Mouse (Mus musculus): Measurements from ENCODE around the gene Arl6ip5. TPM values are rescaled to one million over a fixed set of nuclear protein-coding genes. Genes with fewer than 3 reads are reported as not detected.

Arl6ip5 gene
- 10 to 100 TPM; 79.0 to 91.6 TPM for total RNA-seq (2021)
- long read RNA-seq, experiment 1, transcript Arl6ip5-201 (3 exons, 1,442 nt) = major isoform, 44 of 46 reads
- long read RNA-seq, experiment 1, partial matches to known transcripts = 0 of 46 reads
- long read RNA-seq, experiment 1, other reads (novel, unspliced or antisense) = 2 of 46 reads
- long read RNA-seq, experiment 2, transcript Arl6ip5-201 (3 exons, 1,442 nt) = major isoform, 26 of 30 reads
- long read RNA-seq, experiment 2, partial matches to known transcripts = 1 of 30 reads
- long read RNA-seq, experiment 2, other reads (novel, unspliced or antisense) = 3 of 30 reads

DNA sequence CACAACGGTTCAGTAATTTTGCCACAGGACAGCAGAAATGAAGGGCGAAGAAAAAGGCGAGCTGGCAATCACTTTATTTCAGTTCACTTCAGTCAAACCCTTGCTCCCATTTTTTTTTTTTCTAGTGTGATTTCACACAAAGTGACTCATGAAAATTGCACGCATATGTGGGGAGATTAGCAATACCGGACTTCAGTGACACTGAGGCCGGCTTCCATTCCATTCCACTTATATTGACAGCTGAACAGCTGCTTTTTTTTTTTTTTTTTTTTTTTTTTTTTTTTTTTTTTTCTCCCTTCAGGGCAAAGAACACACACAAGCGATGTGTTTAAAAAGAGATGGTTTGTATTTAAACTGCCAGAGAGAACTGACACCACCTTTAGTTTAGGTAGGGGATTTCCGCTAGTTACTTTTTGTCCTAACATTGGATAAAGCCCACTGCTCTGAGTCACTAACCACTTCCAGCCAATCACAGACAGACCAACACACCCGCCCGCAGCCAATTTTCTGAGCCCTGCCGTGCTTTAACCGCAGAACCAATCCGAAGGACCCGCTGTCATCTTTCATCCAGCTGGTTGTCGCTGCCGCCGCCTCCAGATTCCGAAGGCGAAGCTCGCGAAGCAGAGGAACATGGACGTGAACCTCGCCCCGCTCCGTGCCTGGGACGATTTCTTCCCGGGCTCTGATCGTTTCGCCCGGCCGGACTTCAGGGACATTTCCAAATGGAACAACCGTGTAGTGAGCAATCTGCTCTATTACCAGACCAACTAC is at the start of gene Arl6ip5:
Arl6ip5 (plus strand) TSS at position 499 of the 771 bp plus-strand sequence.
- peak; percentile 91 for DNase-seq

DNA sequence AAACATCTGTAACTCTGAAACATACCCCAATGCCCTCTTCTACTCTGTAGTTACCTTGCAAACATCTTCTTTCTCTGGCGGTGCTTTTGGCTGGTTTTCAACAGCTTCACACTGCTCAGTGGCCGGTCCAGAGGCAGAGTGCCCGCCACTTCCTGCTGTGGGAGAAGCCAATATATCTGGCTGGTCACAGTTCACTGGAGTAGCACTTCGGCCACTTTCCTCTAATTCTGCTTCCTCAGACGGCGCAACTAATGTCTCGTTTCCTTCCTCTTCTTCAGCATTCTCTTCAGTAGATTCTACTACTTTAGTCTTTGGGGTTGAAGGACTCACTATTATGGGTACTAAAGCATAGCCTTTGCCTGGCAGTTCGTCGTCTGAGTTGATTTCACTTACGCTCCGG is 34.8 kb upstream of the Arl6ip5 start:
- DNase-seq = peak; percentile 16

DNA sequence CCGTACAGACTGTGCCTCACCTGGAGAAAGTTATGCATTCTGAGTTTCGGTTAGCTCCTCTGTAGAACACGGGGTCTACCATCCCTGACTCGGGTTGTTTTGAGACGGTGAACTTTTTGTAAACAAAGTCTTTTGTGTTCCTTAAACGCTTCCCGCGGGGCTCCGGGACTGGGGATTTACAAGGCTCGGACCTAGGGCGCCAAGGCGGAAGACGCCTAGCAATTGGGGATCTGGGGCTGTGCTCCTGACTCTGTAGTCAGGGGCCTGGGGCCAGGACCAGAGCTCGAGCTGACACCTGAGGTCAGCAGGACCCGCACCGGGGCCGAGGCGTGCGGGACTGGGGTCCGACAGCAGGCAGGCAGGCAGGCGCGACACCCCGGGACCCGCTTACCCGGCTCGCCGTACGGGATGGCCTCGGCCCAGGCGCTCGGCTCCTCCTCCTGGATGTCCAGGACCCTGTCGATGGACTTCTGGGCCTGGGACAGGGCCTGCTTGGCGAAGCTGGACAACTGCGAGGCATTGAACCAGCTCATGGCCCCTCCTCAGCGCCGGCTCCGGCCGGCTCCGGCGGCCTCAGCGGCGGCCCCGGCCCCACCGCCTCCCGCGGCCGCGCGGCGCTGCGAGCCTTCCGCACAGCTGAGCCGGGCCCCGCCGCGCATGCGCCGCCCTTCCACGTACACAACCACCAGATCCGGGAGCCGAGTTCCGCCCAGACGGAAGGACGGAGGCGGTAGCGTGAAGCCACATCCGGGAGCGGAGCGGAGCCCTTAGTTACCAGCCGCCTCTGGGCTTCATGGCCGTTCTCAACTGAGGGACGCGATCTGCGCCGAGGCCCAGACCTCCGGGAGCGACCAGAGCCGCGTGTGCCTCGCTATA is 31.8 kb upstream of the Arl6ip5 start, which contains the start of gene Tmf1:
Tmf1 (minus strand) TSS at position 632 of the 876 bp plus-strand sequence.
- peak; percentile 97 for DNase-seq

DNA sequence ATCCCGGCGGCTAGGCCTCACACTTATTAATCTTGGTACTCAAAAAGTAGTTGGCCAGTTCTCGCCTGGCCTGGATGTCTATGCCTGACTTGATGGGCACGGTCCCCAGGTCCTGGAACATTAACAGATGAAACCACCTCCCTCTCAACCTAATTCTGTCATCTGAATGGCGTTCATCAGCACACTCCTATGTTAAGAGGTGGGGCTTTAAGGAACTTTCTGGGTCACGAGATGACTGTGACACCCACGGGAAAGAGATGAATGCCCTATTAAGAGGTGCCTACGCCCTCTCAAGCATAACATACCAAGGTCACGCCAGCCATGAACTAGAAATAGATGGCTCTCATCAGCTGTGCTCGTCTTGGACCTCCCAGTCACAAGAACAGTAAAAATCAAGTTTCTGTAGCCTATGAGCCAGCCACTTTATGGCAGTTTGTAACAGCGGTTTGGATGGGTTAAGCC is 31.1 kb upstream of the Arl6ip5 start:
- DNase-seq = no peak

DNA sequence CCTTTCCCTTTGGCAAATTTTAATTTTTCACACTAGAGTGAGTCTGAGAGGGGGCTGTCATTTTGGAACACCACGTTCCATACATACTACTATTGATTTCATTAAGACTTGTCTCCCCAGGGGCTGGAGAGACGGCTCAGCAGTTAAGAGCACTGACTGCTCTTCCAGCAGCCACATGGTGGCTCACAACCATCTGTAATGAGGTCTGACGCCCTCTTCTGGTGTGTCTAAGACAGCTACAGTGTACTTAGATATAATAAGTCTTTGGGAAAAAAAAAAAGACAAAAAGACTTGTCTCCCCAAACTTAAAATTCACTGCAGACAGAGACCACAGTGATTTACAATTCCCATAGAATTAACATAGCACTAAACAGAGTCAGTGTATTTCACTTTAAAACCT is 10.1 kb upstream of the Arl6ip5 start:
- no peak for DNase-seq

DNA sequence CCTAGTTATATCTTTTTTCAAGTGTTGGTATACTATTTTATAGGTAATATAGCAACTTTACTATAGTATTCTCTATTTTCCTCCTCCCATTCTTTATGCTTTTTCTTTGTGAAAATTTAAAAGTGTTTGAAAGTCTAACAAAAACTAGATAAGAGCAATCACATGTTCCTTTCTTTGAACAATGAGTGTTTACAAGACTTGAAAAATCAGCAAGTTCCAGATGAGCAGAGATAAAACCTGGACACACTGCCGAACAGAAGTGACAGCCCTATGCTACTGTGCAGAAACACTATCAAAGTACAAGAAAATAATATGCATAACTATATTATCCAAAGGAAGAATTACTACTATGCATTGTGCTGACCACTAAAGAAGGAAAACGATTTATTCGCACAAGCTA is 8.0 kb upstream of the Arl6ip5 start:
- no peak for DNase-seq

DNA sequence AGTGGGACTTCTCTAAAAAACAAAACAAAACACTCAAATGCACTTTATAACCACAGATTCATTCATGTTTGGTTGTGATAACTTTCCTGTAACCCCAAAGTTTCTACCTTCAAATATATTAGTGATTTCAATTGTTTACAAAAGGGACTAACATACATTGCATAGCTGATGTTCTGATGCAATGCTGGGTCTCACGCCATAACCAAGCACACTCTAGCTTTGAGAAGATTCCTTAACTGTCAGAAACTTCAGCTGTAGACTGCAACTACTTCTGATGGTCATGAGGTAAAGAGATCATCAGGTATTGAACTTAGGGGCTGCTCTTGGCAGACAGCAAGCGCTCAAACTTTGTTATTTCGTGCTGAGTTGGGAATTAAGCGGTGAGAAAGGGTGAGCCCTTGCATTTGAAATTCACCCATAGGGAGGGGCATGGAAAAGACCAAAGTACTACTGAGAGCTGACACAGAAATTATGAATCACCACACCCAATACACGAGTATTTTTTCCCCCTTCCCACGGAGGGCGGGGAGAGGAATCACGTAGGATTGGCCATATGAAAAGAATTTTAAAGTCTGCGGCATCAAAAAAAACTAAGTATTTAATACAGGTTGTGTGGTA is 6.1 kb upstream of the Arl6ip5 start:
- DNase-seq = no peak

DNA sequence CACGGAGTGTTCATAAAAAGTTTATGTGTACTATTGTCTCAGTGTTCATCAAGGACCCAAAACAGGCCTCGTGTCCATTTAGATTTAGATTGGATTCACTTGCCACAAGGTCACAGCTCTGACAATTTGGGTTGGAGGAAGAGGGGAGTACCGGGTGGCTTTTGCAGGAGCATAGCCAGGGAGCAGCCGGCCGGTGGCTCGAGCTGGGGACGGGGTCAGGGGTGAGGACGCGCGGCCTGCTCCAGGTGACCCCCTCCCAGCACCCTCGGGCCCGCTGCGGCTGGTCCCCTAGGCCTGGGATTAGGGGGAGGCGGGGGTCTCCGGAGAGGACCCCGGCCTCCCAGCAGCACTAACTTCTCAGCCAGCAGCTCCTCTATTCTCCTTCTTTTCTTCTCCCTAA is 5.5 kb upstream of the Arl6ip5 start:
- DNase-seq = peak; percentile 56

DNA sequence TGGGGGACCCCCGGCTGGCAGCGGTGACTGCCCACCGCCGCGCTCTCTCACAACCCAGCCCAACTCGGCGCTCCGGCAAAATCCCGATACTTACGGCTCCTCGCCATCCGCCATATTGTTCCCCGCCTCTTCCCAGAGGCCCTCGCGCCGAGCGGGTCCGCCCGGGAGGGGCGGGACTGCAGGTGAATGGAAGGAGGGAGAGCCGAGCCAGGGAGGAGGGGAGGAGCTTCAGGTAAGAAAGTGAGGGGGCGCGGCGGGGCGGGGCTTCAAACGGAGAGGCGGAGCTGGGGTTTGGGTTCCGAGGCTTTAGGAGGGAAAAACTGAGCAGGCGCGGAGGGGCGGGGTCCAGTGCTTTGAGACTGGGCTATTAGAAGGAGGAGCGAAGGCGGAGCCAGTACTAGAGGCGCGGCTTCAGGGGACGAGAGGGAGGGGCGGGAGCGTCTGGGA is 5.0 kb upstream of the Arl6ip5 start, which contains the start of gene Uba3:
Uba3 (minus strand) TSS at position 209 of the 447 bp plus-strand sequence.
- DNase-seq = peak; percentile 100

DNA sequence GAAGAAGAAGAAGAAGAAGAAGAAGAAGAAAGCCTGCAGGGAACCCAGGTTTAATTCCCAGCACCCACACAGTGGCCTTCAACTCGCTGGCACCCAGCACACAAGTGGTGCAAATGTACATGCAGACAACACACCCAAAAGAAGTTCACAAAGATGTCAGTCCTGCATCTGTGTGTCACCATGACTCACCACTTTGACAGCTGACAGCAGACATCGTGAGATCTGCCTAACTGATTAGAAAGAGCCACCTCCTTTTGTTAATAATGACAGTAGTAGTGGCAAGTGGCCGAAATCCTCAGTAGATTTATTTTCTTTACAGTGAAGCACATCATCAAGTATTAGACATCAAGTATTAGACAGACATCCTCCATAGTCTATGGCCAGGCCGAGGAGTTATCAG is 3.4 kb upstream of the Arl6ip5 start:
- no peak for DNase-seq

DNA sequence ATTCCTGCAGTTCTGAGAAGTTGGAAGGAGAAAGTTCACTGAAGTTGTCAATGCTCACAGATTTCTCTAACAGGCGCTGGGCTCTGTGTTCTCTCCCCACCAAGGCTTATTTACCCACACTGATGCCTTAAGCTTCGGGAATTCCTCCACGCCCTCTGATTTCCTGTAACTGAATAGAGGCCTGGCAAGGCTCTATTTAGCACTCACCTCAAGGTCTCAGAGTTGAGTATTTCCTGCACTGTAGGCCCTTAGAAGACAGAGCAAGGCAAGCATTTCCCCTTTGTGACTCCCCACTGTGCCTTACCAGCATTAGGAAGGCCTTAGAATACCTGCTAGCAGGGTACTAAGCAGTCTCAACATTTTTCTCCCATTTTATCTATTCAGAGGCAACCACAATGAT is 2.1 kb upstream of the Arl6ip5 start:
- DNase-seq = no peak

DNA sequence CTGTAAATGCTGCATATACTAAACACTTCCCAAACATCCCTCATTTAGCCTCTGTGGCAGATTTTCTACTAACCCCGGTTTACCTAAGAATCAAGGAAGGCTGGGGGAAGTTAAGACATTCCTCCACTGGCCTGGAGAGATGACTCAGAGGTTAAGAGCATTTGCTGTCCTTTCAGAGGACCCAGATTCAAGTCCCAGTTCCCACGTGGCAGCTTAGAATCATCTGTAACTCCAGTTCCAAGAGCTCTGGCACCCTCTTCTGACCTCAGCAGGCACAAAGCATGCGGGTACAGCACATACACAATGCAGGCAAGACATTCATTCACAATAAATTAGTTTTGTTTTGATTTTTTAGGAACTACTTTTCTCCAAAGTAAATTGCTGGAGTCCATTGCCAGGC is 1.3 kb upstream of the Arl6ip5 start:
- no peak for DNase-seq

DNA sequence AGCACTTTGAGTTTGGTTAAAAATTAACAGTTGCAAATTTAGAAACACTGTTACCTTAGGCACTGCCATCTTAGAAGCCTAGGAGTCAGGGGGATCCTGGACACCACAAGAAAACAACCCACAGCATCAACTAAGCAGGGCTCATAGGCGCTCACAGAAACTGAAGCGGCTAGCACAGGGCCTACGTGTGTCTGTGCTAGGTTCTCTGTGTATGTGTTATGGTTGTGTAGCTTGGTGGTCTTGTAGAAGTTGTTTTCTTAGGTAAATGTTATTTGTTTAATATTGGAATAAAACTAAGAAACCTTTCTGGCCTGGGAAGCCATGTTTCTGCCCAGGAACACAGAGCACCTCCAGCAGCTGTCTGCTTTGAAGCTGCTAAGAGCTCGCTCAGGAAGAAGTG is 738 bp upstream of the Arl6ip5 start:
- no peak for DNase-seq

DNA sequence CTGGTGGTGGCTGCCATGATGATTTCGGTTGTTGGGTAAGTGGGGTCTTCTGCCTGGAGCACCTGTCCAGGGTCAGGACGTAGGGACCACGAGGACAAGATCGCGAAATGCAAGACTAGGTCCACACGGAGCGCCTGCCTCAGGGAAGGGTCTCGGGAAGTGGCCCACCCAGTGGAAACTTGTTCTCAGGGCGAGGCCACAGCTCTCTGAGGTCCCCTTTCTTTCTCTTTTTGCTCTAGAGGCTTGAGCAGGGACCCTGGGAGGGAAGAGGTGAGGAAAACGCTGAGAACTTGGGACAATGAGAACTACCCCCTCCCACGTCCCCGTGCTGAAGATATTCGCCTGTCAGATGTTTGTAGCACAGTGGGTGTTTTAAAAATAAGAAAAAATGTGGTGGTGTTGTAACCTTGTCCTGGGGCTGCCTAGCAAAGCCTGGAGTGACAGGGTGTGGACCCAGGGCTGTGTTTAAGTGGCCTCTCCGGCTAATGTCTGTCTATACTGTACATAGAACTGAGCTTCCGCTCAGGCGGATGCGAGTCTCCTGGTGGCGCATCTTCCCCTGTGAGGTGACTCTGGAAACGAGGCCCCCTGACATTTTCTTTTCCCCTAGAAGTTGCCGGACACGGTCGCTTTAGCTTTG is 593 bp downstream of the Arl6ip5 start:
- DNase-seq = peak; percentile 35

DNA sequence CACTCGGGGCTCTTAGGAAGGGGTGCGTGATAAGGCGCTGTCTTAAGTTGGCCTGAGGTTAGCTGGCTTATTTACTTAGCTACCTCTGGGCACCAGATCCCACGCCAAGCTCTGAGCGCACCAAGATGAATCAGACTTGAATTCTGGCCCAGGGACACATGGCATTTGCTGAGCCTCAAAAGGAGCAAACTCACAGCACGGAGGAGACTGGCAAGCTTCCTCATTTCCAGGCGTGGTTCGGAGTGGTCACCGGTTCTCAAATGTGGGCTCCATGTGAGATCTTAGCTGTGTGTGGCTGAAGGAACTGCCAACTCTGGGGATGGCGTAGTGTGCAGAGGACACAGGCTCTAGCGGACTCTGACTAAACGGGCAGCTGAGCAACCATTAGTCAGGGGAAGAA is 1.5 kb downstream of the Arl6ip5 start:
- peak; percentile 69 for DNase-seq

DNA sequence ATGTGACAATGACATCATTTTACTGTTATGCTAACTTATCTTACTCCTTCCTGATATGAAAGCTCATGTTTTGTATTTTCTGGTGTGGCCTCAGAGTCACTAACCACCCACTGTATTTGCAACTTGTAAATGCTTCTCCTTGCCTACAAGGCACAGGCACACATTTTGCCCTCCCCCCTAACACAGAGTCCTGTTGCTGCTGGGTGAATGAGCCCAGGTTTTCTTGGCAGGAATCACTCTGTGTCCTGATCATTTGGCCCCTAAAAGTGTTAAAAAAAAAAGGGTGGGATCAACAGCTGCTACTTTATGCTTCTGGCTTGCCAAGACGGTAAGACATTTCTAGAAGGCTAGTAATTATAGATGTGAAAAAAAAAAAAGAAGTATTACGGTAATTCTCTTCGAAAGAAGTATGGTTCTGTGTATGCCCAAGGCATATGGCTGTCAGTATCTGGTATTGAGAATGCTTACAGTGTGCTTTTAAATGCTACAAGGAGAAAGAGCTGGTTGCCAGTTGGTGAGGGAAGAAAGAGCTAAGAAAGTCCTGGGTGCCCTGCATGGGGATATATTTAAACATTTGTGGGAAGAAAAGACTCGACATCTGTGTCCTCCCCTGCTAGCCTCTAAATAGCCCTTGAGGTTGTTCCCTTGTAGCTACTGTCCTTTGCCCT is 5.8 kb downstream of the Arl6ip5 start:
- DNase-seq = no peak

DNA sequence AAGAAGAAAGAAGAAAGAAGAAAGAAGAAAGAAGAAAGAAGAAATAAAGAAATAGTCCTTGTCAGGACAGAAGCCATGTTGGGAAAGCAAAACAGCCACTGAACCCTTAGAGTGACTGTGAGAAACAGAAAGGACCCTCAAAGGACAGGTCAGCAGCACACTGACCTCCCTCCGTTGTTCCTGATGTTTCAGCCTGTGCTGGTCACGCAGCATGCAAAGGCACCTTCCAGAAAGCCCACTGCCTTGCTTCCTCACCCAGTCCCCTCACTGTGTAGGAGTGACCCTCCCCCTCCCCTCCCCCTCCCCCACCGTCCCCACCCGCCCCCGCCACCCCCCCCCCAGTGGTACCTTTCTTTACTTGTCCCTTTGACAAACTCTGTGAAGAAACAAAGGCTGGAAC is 10.2 kb downstream of the Arl6ip5 start:
- DNase-seq = no peak

DNA sequence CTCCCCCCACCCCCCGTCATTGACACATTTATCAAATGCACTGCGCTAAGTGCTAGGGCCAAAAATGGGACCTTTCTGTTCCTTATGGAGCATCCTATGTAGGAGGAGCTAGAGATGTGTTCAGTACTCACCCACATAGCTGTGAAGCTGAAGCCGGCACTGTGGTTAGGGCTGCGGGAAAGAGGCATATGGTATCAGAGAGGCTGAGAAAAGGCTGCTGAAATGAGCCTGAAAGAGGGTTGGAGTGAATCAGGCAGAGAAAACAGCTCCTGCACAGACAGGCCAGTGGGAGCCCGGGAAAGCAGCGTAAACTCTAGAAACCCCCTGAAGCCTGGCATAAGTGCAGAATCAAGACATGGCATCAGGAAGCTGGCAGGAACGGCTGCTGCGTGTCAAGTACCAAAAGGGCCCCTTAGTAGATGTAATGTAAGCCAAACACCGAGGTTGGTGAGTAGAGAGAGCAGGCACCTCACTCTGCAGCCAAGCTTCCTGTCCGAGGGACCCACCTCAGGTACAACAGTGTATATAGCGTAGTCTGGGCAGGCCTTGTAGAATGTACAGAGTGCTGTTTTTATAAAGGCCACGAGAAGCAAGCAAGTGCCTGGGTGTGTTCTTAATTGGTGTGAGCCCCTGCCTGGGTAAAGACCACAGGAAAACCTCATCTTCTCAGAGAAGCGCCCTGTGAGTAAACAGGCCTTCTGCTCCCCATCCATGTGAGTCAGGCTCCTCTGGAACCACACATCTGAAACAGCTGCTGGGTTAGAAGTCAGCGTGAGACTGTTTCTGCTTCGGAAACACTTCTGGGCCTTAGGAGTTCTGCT is 10.9 kb downstream of the Arl6ip5 start:
- DNase-seq = no peak

DNA sequence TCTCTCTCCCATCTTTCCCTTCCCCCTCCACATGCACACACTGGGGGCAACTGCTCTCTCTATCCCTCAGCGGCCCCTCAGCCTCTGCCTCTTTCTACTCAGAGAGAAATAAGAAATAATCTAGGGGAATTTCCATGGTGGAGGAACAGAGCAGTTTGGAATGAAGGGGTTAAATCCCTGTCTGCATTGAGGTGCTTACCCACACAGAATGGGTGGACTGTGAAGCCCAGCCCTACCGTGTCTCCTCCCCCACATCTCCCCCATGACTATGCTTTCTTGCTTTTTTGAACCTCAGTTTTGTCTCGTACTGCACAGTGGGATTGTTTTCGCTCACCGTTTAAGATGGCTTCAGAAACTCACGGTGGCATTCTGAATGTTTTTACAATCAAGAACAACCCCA is 11.8 kb downstream of the Arl6ip5 start:
- no peak for DNase-seq

DNA sequence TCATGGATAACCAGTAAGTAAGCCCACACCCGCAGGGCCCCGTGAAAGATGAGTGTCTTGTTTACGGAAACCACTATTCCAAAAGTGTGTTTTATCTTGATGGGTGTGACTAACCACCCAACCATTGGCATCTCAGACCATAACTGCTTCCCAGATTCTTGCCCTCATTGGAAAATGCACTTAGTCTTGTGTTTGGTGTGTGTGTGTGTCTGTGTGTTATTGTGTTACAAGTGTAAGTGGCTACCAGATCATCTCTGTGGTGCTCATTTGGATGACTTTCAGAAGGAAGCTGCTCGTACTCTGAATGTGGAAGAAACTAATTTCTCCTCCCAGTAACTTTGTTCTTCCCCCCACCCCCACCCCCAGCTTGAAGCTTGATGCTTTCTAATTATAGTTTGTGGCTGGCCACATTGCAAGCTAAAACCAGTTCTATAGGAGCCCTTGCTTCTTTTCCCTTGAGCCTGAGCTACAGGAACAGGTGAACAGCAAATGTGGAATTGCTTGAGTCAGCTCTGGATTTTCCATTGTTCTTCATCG is 12.5 kb downstream of the Arl6ip5 start:
- DNase-seq = no peak
